Mouse (Mus musculus): ENCODE measurements around the gene Prdm5. TPM values are rescaled to one million over a fixed set of nuclear protein-coding genes. Genes with fewer than 3 reads are reported as not detected.

Gene Prdm5
- total RNA-seq, 2 experiments from 2014 or later, result 7.8 to 8.9 TPM

- DNase-seq, result no peak
- intact Hi-C loops (cut with DNase I), result no loop called here
Measured at GRCm38 (mm10) chr6:65828656-65829055, 49.9 kb downstream of the Prdm5 start.

DNA sequence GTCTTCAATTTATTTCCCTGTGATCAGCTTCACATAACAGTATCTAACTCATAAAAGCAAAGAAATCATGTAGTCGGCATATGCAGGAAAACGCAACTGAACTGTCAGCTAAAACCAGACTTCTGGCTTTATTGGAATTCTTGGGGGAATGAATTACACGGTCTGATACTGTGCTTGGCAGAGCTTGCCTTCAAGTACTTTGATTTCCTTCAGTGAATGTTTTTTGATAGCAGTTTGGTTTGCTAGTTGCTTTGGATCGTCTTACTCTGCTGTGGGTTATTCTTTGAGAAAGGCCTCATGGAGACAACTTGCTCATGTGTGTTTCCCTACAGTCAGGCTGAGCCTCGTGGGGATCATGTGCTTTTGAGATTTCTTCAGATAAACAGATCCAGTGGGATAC lies 52.7 kb downstream of the Prdm5 start:
- intact Hi-C loops (cut with DNase I), result no loop called here
- no peak for DNase-seq

DNA sequence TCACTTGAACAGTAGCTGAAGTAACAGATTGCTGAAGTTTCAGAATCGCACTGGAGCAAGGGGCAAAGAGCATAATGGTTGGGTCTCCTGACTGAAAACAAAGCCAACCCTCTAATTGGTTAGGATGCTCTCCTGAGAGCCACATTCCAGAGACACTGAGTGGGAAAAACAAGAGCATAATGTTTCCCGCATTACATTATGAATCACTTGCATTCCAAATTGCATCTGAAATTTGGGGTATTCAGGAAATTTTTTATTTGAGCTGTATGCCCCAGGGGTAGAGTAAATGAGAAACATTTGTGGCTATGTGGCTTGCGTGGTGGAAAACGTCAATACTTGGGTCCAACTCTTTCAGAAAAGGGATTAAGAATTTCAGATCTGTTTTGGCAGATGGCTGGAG lies 55.2 kb downstream of the Prdm5 start:
- intact Hi-C loops (cut with DNase I), result no loop called here

DNA sequence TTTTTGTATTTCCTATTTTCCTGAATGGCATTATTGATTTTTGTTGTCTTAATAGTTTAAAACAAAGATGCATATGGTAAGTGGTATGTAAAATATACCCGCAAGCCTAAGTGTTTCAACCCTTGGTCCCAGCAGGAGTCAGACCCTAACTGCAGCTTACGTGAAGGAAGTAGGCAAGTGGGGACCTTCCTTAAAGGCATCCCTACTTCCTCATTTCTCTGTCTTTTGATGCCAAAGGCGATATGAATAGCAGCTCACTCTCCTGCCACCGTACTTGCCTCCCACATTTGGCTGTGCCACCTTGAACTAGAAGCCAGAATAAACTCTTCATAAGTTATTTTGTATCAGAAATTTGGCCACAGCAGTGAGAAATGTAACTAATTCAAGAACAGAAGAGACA lies 63.8 kb downstream of the Prdm5 start:
- intact Hi-C loops (cut with DNase I), result no loop called here
- DNase-seq, result no peak

More for the DNA sequence above, 55.2 kb downstream of the Prdm5 start:
- DNase-seq, result no peak

DNA sequence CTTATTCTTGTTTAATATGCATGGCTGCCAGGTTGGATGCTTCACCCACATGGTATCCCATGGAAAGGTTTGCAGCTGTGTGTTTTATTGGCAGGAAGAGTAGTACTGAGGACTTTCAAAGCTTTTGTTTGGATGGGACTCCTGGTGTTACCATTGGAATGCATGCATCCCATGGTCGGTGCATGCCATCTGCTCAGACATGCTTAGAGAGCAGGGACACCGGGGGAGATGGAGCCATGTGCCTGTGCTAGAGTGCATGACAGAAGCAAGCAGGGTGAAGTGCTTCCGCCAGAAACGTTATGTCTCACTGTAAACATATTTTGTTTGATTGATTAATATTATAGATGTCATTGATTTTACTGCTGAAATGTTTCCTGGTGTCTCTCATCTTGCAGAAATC lies 70.3 kb downstream of the Prdm5 start:
- intact Hi-C loops (cut with DNase I), result no loop called here
- no peak for DNase-seq

DNA sequence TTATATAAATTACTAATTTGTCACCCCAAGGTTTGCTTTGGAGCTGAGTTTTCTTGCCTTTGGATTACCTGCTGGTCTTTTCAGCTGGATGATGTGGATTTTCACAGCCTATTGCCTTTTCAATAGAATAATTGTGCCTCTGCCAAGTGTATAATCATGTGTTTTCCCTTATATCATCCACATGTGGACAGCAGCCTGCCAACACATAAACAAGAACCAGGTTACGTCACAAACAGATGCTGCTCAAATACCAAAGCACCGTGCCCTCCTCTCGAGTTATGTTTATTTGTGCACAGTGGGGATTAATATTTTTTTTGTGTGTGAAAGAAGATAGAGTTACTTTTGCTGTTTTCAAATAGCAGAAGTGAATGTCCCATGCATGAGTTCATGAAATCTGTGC lies 70.9 kb downstream of the Prdm5 start:
- intact Hi-C loops (cut with DNase I), result no loop called here
- no peak for DNase-seq

GRCm38 (mm10) chr6:65850221-65850620 lies 71.4 kb downstream of the Prdm5 start:
- intact Hi-C loops (cut with DNase I), result no loop called here

DNA sequence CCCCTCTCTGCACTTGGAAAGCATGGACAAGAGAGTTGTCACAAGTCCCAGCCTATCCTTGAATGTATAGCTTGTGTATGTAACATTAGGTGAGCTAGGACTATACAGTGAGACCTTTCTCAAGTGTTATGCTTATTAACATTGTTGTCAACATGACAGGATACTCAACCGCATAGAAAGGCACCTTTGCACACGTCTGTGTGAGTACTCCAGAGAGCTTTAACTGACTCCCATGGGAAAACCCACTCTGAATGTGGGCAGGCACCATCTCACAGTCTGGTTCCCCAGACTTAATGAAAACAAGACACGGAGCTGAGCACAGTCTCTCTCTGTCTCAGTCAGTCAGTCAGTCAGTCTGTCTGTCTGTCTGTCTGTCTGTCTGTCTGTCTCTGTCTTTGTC lies 75.2 kb downstream of the Prdm5 start:
- intact Hi-C loops (cut with DNase I), result no loop called here

More at GRCm38 (mm10) chr6:65850221-65850620, 71.4 kb downstream of the Prdm5 start:
- no peak for DNase-seq

DNA sequence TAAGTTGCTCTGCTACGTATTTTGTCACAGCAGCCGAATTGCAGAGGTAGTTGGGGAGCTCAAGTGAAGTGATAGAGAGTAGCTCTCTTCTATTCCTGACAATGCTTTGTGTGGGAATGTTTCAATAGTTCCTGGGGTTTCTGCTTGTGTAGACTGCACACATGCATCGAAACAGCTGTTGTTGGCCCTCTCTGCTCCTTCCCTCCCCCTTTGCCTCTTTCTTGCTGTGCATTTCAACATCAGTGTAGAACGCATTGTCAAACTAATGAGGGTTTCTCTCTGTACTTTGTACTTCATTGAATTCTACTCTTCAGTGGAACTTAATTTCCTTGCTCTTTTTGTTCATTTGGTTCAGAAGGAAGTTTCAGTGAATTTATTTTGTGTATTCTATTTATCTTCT lies 75.8 kb downstream of the Prdm5 start:
- intact Hi-C loops (cut with DNase I), result no loop called here
- no peak for DNase-seq

More for the DNA sequence above, 75.2 kb downstream of the Prdm5 start:
- no peak for DNase-seq

GRCm38 (mm10) chr6:65860609-65861008 lies 81.8 kb downstream of the Prdm5 start:
- intact Hi-C loops (cut with DNase I), result loop anchor here (5.0 to 10.0 kb wide), 2 partner anchors 607 to 674 kb away; partner anchors contain the start of gene Mad2l1

DNA sequence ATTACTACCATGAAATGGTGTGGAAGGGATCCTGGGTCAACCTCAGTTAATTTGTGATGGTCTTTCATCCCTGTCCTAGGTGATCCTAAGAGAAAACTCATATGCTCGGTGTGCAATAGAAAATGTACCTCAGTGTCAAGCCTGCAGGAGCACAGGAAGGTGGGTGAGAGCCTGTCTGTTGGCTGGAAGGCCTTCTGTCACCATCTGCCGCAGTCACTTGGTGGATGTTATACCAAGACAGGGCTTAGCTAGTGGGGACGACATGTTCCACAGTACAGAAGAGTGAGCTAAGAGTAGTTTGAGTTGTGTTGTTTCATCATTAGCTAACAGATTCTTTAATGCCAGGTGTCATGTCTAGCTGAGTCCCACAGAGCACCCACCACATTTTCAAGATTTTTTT lies 84.0 kb downstream of the Prdm5 start:
- DNase-seq, result no peak
- intact Hi-C loops (cut with DNase I), result loop anchor here (5.0 to 10.0 kb wide), 2 partner anchors 604 to 672 kb away; partner anchors contain the start of gene Mad2l1

More at GRCm38 (mm10) chr6:65860609-65861008, 81.8 kb downstream of the Prdm5 start:
- DNase-seq, result no peak

- intact Hi-C loops (cut with DNase I), result loop anchor here (5.0 to 10.0 kb wide), 2 partner anchors 603 to 671 kb away; partner anchors contain the start of gene Mad2l1
- no peak for DNase-seq
Measured at GRCm38 (mm10) chr6:65864233-65864632, 85.4 kb downstream of the Prdm5 start.

GRCm38 (mm10) chr6:65864919-65865318 lies 86.1 kb downstream of the Prdm5 start:
- no peak for DNase-seq
- intact Hi-C loops (cut with DNase I), result loop anchor here (5.0 to 10.0 kb wide), 2 partner anchors 602 to 670 kb away; partner anchors contain the start of gene Mad2l1

DNA sequence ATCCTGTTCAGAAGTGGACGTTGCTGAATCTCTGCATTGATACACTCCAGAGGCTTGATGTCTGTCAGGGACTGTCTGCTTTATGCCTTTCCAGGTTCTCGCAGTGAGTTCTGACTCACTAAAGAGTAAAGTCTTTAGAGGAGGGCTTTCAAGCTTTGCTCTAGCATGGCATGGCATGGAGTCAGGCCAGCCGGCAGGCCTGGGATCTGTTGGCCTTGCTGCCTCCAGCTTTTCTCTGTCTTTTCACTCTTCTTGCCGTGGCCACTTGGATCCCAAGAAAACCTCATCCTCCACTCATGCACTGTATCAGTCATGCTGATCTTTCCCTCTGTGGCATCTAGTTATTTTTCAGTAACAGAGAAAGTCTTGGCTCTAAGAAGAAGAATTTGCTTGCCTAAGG lies 87.1 kb downstream of the Prdm5 start:
- intact Hi-C loops (cut with DNase I), result loop anchor here (10.0 kb wide), 1 partner anchor 669 kb away; the partner anchor contains the start of gene Mad2l1

GRCm38 (mm10) chr6:65871754-65872278 lies 93.0 kb downstream of the Prdm5 start:
- DNase-seq, result no peak
- intact Hi-C loops (cut with DNase I), result no loop called here

More for the DNA sequence above, 87.1 kb downstream of the Prdm5 start:
- DNase-seq, result no peak

- DNase-seq, result no peak
Measured at GRCm38 (mm10) chr6:65878300-65878699, 99.5 kb downstream of the Prdm5 start.

DNA sequence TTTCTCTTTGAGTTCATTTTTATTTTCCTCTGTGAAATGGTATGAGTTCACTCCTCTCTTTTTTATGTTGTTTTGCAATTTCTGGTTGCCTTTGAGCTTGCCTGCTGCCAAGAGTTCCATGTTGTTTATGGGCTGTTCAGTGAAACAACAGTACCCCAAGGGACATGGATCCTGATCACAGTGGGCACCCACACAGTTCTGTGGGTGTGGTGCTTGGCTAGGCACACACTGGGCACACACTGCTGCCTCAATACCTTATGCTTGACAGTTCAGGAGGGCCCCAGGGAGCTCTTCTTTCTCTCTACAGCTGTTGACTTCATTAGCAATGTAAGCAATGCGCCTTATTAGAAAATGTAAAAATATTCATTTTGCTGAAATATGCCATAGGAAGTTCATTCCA lies 110.0 kb downstream of the Prdm5 start:
- DNase-seq, result no peak
- intact Hi-C loops (cut with DNase I), result no loop called here

More at GRCm38 (mm10) chr6:65878300-65878699, 99.5 kb downstream of the Prdm5 start:
- intact Hi-C loops (cut with DNase I), result no loop called here

DNA sequence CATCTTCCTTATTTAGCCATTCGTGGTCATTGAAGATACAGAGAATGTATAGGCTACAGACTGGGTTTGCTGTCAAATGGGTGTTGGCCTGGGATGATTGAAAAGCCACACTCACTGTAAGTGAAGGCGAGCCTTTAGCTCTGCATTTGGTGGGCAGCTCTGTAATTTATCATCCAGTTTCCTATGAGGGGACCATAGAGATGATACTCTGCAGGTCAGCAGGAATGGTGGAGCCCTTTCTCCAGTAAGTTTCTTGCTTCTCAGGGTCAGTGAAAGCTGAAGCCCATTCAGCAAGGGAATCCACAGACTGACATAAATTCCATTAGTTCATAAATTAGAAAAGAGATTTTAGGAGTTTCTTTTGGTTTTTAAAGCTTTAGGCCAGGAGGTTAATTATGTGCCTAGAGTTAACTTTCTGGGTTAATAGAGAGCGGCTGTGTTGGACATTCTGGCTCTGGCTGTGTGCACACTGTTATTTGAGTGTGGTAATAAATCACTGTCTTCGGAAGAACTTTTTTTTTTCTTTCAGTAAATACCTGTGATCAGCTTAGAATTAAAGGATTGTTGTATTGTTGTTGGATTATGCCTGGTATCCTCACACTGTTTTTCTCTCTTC lies 113.4 kb downstream of the Prdm5 start:
- no peak for DNase-seq

GRCm38 (mm10) chr6:65906657-65907182 lies 127.9 kb downstream of the Prdm5 start:
- no peak for DNase-seq
- intact Hi-C loops (cut with DNase I), result no loop called here

More for the DNA sequence above, 113.4 kb downstream of the Prdm5 start:
- intact Hi-C loops (cut with DNase I), result no loop called here

DNA sequence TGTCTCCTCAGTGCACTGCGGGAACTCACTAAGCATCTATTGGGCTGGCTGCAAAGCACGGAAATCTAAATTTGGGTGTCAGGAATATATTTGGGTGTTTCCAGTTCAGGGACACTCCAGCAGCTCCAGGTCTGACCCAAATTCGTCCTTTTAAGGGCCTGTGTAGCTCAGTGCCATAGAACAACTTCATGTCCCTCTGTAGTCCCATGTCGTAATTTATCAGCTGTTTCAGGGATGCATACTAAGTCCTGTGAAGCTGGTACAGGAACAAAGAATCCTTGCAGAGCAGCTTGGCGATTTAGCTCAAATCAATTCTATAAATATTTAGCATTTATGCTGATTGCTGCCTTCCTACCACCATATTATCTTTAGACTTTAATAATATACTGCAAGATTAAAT lies 136.6 kb downstream of the Prdm5 start:
- intact Hi-C loops (cut with DNase I), result no loop called here
- no peak for DNase-seq

- DNase-seq, result no peak
- intact Hi-C loops (cut with DNase I), result no loop called here
Measured at GRCm38 (mm10) chr6:65921703-65922102, 142.9 kb downstream of the Prdm5 start.

Data from heart, postnatal 36 days (tissue).